Mouse (Mus musculus): ENCODE data around the gene Elk3.

Gene Elk3

DNA sequence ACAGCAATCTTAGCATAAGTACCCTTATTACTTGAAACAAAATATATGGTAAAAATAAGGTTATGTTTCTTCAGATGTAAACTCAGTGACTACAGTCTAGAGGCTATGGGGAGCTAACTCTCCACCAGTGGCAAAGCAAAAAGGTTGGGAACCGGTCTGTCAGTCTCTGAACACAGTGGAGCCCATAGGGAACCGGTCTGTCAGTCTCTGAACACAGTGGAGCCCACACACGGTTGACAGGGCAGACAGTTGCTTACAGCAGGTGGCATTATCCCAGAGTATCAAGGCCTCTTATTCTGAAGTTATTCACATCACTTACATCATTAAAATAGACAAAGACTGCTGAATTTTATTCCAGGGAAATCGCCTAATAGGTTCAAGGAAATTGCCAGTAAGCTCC, 79.4 kb downstream of the Elk3 start:
- no peak for DNase-seq

DNA sequence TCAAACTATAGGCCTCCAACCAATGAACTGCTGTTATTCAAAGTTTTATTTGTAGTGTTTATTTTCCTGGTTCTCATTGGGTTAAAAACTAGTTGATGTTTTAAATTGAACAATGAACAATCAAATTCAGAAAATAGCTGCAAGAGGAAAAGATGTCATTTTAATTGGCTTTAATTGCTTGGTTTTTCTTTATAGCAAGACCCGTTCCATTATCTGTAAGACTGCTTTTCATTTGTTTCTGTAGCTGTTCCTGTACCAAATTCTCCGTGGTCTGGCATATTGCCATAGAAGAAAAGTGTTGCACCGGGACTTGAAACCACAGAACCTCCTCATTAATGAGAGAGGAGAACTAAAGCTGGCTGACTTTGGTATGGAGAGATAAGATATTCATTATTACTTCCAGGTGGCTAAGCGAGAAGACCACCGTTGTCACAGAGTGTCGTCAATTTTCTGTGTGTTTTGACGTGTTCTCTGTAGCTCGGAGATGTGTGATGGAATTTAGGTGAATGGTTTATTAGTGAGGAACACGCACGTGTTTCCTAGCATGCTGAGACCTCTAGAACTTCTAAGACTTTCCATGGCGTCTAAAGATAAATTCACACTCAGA, 82.4 kb downstream of the Elk3 start:
- no peak for DNase-seq

DNA sequence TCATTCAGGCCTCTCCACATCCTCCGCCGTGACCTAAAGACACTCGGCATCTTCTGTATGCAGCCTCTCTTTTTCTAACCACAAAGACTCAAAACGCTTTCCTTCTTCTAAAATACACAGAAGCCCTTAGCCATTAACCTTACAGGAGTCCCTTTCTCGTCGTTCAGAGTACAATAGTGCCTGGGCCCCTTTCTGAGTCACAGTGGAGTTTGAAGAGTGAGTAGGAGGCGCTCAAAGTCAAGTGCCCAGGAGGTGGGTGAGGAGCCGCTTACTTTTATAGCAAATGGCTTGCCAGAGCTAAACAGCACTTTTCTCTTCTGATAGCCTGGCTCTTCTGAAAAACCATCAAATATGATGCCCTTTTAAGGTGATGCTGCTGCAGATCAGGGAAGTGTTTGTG, 83.0 kb downstream of the Elk3 start:
- no peak for DNase-seq

DNA sequence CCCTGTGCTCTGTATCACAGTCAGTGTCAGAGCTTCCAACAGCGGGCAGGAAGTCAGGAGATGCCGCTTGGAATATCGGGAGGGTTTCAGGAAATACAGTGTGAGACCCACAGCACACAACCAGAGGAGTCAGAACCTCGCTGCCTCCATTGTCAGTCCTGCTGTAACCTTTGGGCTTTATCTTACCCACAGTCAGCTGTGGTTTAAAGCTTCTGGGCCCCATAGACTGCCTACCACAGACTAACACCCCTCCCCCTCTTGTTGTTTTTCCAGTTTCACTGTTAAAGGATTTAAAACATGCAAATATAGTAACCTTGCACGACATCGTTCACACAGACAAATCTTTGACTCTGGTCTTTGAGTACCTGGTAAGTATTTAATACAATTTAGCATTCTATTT, 85.2 kb downstream of the Elk3 start:
- DNase-seq: no peak

DNA sequence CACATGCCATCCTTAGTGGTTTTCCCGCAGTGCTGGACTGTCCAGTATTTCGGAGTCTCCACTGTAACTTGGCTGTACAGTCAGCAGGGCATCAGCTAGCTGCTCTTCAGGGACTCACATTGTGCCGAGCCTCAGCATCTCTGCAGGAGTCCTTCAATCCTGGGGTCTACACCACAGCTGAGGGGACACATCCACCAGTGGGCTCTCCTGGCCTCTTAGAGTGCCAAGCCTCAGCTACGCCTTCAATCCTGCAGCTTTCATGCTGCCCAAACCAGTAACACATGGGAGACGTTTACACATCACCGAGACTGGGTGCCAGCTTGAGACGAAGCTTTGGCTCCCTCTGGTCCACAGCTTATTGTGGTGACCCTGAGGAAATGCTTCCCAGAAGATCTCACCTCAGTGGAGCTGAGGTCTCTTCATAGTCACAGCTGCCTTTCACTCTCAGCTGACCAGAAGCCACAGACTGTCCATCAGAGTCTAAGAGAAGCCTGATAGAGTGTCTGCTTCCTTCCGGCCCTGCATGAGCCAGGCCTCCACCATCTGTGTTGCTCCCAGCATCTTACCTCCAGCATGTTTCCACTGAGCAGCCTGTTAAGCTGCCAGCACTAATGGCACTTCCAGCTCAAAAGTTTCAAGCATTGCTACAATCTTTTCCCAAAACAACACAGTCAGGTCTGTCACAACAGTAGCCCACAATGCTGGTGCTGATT, 95.7 kb downstream of the Elk3 start:
- no peak for DNase-seq

DNA sequence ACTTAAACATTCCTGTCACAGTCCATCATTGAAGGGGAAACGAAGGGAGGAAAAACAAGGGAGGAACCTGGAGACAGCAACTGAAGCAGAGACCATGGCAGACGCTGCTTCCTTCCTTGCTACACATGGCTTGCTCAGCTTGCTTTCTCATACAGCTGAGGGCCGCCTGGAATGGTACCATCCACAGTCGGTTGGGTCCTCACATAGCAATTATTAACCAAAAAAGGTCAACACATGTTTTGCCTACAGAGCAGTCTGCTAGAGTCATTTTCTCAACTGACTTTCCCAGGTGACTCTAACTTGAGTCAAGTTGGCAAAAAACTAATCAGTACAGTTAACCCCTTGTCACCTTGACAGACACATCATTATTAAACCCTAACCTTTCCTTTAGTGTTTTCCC, 96.7 kb downstream of the Elk3 start:
- DNase-seq: no peak

DNA sequence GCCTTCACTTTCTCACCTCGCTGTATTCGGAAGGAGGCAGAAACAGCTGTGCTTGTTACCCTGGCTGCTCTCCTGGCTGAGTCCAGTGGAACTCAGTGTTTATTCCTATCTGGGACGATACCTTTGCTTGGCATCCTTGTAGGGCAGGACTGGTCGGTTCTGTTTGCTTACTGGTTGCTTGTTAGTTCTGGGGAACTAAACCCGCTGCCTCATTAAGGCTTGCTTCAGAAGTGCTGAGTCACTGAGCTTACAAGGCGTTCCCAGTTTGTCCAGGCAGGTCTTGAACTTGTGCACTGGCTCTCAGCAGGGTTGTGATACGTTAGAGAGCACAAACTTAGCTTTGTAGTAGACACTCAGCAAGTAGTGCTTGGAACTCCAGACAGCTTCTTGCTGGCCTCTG, 97.6 kb downstream of the Elk3 start:
- no peak for DNase-seq

DNA sequence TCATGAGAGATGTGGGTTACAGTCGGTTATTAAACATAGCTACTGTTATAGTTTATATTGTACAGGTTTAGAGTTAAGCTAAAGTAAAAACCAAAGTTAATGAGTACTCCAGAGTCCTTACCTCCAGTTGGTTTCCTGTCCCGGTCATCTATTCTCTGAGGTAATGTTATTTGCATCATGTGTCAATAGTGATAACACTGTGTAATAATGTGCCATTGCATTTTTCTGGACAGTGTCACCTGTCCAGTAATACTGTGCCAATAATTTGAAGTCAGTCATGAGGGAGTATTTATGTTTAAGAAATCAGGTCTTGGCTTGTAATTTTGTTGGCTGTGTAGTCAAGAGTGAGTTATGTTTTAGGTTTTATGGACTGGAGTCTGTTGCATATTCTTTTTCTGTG, 98.2 kb downstream of the Elk3 start:
- DNase-seq: no peak

DNA sequence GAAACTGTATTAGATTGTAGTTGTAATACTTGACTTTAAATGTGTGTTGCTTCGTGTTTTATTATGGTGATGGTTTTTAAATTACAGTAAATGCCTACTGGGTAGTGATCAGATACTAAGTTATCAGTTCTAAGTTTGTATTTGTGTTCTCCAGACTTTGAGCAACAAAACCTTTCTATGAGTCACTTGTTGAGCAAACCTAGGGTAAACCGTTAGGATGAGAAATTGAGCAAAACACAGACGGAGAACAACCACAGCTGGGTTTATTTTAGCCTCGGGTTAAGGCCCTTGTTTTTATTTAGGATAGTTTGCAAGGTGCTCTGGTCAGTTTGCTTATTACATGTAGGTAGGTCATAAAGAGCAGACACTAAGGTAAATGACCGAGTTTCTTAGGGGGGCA, 103.8 kb downstream of the Elk3 start:
- no peak for DNase-seq

DNA sequence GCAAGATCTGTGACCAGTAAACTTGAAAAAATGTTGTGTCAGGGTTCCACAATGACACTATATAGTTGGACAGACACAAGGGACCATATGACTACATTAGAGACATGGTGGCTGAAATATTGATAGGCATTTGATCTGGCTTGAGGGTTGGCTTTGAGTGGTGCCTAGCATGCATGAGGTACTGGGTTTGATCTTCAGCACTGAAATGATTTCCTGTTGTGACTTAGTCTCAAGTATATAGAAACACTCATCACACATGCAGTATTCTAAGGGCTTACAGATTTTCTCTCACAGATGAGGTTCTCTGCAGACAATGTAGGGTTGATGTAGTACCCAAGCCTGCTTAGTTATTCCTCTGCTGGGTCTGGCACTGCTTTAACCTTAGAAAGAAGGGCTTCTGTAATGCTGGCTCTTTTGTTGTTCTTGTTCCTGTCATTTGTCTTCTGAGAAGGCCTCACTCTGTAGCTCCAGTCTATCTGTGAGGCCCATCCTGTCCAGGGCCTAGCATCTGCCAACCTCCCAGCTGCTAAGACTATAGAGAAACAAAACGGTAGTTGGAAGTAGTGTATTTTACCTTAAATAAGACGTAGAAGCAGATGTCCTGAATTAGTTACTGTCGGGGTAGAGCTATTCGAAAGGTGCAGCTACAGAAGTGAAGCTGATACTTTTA, 105.5 kb downstream of the Elk3 start:
- no peak for DNase-seq

DNA sequence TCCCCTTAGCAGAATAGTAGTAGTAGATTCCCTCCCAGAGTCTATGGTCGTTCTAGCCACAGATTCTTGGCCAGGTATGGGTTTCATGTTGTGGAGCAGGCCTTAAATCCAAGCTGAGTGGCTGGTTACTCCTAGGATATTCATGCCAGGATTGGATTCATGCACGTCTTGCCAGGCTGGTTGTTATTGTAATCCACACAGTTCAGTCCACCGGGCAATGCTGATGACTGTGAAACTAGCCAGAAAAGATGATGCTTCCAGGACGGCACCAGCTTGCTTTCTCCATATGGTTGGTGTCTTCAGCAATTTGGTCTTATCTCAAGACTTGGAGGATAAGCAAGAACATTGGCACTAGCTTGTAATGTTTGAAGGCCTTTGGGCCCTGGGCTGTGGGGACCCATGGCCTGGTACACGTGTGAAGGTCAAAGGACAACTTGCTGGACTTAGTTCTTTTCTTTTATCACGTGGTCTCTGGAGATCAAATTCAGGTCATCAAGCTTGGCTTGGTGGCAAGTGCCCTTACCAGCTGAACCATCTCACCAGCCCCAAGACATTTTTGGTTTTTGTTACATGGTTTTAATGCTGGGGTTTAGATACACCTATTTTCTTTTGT, 109.0 kb downstream of the Elk3 start:
- no peak for DNase-seq

DNA sequence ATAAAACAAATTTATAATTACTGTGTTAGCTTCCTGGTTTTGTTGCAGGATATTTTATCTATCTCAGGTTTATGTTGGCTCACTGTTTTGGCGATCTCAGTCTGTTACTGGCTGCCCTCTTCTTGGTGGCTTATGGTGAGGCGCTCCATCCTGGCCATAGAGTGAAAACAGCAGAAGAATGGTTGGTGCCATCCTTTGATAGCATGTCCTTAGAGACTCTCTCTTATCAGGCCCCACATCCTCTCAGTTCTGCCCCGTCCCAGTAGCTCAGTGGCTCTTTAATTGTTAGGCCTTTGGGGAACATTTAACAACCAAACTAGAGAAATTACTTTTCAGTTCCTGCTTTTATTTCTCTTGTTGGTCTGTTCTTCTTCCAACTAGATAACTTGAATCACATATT, 112.0 kb downstream of the Elk3 start:
- DNase-seq: no peak

Measured in right cerebral cortex, postnatal 14 days (tissue).